Mouse (Mus musculus) 3T3-L1 (cell line): ENCODE data around the gene Gm21783.
"Not testable (repeated sequence)": the region's sequence is repeated elsewhere in the genome, so short reads cannot be mapped to it uniquely, and the experiment has no call there.

Source experiments
- DNase-seq: peaks from one replicate; pipeline ENCODE4 v3.0.0-alpha.2; 2015; ENCODE audit warnings: low read depth, low spot score

Gm21783 gene

DNA sequence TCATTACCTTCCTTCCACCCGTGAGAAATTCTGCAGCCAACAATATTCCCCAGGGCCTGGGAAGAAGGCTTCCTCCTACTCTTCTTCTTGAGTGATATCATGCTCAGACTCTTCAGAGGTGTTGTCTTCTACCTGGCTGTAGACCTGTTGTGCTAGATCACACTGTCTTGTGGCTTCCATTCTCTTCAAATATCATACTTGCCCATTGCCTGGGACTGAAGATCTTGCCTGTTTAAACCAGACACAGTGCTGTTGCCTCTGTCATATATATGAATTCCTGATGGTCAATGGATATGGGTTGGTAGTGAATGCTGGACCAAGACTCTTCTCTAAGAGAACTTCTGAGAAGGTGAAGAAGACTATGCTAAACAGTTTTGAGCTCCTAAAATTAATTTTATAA is at the start of gene Gm21783:
TSS of gene Gm21783 (minus strand) at position 101 of the 400 bp plus-strand sequence.
- not testable (repeated sequence) for DNase-seq
